Mouse (Mus musculus) heart, adult 11 months (tissue): ENCODE measurements around the gene Ccdc13.

Experiments used
- DNase-seq: peaks from one replicate; pipeline ENCODE4 v3.0.0; 2022

The Ccdc13 gene

DNA sequence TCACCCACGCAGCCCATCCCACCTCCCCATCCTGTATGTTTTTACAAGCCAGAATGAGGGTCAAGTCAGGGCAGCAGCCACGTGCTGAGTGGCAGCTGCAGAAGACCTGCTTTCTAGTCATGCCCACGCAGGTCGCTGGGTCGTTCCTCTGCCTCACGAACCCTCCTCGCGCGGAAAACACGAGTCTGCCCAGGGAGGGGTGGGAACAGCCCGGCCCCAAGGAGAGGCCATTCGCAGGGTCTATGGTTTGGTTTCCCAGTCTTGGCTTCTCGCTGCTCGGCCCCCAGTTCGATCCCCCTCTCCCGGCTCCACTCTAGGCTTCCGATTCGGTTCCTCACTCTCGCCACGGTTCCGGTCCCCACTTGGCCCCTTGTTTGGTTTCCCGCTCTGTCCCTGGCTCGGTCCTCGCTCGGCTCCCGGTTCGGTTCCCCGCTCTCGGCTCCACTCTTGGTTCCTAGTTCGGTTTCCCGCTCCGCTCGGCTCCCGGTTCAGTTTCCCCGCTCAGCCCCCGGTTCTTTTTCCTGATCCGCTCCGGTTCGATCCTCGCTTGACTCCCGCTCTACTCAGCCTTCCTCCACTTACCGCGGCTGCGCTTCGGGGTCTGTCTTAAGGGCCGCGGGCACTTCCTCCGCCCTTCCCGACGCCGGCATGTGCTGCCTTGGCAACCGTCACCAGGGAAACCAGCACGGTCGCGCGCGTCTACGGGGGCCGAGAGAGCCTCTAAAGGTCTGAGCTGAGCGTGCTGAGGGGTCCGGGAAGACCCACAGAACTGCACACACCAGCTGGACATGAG is at the start of gene Ccdc13:
Gene Ccdc13, minus strand, starts transcription at position 633 of the 793 bp plus-strand sequence.
- DNase-seq, result peak; percentile 97

- peak; percentile 96 for DNase-seq
Observed at GRCm38 (mm10) chr9:121882015-121882457, 42.8 kb upstream of the Ccdc13 start.

GRCm38 (mm10) chr9:121881301-121881700 is 42.0 kb upstream of the Ccdc13 start:
- DNase-seq, result peak; percentile 86

DNA sequence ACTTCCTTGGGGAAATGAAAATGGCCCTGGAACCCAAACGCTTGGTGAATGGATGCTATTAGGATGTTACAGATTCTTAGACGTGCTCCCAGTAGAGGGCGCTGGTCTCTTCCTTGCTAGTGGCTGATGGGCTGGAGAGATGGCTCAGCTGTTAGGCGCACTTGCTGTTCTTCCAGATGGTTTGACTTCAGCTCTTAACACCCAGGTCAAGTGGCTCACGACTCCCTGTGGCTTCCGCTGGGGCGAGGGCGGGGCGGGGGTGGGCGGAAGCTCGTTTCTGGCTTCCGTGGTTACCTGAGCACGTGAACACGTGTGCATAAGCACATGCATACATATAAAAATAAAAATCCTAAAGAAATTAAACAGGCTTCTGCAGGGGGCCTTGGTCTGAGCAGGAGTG is 41.6 kb upstream of the Ccdc13 start:
- peak; percentile 98 for DNase-seq

- peak; percentile 89 for DNase-seq
Observed at GRCm38 (mm10) chr9:121877052-121877740, 37.9 kb upstream of the Ccdc13 start.

DNA sequence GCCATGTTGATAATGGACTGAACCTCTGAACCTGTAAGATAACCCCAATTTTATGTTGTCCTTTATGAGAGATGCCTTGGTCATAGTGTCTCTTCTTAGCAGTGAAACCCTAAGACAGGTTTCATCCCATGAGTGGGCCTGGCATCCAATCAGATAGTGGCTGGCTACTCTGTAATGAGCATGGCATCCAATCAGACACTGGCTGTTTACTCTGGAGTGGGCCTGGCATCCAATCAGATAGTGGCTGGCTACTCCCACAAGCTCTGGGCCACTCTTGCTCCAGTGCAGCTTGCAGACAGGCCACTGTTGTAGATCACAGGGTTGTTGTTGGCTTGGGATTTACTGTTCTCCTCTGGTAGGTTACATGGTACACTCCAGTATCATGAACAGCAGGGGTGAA is 34.3 kb upstream of the Ccdc13 start:
- no peak for DNase-seq

DNA sequence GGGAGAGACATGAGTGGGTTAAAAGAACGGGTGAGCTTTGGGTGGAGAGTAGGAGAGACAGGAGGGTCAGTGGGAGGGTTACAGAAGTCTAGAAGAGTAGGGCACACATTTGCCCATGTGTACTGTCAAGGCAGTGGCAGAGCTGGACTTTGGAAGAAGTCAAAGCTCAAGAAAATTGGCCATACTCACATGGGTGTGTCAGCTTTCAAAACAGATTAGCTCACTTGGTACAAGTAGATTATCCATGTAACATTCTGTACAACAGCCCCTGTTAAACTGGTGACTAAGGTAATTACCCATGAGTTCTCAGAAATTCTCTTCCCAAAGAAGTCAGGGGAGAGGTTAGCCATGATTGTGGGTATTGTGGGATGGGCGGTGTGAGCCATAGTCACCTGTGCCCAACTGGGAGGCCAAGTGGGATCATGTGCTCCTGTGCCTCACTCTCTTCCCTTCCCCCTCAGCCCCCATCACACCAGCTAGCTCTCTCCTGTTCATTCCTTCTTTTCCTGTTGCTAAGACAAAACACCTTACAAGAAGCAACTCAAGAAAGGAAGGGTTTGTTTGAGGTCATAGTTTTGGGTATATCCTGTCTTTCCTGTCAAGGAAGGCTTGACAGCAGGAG is 32.9 kb upstream of the Ccdc13 start:
- DNase-seq, result peak; percentile 25

DNA sequence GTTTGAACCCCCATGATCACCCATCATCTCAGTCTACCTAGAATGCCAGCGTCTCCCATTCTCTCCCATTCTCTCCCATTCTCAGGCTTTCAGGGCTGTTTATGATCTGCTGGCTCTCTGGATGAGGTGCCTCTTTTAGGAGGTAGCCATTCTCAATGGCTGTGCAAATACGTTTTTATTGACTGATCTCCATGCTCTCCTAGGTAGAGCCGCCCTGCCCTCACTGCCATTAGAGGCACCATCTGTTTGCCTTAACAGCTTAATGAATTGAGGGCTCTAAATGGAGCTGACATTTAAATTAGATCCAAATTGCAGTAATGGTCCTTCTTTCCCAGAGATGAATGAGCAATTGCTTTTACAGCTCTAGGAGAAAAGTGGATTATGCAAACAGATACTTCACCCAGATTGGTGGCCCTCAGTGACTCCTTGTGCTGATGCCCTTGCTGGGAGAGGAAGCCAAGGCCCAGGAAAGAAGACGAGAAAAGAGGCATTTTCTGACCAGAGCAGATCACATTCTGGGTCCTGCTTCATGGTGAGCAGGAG is 30.8 kb upstream of the Ccdc13 start:
- peak; percentile 48 for DNase-seq

- peak; percentile 63 for DNase-seq
Observed at GRCm38 (mm10) chr9:121869432-121869831, 30.2 kb upstream of the Ccdc13 start.

DNA sequence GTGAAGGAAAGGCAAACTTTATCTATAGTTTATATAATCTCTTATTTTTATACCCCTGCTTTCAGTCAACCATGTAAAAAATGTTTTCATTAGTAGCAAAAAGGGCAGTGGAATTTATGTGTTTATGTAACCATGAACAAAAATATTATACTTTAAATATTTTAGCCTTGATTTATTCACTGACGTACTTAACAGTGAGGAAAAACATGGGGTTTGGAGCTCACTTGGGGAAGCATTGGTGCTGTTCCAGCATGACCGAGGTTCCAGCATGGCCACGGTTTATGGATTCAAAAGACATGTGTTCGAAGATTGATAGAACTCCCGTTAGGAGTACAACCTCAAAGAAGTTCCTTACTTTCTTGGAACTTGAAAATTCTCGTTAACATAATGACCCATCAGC is 29.0 kb upstream of the Ccdc13 start:
- DNase-seq, result no peak

DNA sequence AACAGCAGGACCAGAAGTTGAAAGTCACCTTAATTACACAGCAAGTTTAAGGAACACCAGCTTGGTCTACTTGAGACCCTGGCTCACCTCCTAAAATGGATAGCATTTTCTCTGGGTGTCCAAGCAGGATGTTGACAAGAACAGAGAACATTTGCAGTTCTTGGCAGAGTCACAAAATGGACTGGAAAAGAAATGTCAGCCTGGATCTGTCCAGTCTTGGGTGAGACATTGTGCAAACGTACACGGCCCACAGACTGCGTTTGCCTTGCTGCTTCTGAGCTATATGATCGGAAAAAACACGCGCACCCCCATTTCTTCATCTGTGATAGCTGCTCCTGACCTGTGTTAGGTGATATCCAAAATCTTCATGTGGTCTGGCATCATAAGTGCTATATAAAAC is 28.4 kb upstream of the Ccdc13 start:
- DNase-seq, result peak; percentile 95

DNA sequence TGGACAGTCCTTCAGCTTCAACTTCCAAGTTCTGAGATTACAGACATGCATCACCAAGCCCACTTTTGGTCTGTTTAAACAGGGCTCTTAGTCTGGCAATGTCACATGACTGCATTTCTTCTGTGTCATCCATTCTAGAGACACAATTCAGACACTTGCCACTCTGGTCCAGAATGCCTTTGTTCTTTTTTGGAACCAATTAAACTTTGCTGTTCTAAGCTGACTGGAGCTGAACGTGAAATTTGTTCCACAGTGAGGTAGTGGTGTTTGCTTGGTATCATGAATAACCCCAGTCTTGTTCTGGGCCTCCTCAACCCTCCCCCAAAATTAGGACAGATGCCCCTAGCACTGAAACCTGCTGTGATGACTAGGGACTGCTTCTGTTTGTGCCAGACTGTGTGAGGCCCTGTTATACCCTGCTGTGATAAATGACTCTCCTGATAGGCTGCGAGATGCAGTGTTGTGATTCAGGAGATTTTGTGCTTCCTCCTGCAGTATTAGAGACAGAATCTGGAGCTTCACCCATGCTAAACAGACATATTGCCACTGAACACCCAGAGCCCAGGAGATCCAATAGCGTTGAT is 26.3 kb upstream of the Ccdc13 start:
- peak; percentile 33 for DNase-seq

- peak; percentile 22 for DNase-seq
Observed at GRCm38 (mm10) chr9:121864837-121865236, 25.6 kb upstream of the Ccdc13 start.

DNA sequence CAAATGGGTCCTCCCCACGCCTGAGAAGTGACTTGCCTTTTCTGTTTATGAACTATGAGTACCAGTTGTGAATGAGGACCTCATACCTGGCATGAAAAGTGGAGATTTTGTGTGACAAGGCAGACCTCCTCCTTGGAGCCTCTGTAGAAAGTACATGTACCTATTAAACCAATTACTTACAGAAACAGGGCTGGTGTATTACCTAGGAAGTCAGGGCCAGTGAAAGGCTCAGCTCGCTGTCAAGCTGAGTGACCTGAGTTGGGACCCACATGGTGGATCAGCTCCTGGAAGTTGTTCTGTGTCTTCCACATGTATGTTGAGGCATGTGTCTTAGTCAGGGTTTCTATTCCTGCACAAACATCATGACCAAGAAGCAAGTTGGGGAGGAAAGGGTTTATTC is 21.7 kb upstream of the Ccdc13 start:
- peak; percentile 83 for DNase-seq

DNA sequence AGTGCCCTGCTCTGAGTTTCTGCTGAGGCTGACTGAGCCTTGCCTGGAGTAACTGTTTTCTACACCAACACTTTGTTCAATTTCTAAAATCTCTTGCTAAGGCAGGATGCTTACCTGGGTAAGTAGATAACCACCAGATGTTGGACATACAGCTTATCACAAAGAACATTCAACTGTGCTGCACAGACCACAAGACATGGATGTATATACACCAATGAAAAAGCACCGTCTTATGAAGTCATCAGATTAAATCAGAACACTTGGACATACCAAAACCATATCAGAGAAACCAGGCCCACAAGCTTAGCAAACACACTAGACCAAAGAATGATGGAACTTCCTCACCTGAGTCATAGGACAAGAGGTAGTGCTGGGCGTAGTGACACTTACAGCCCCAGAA is 20.1 kb upstream of the Ccdc13 start:
- DNase-seq, result no peak

- DNase-seq, result no peak
Observed at GRCm38 (mm10) chr9:121858153-121858488, 18.9 kb upstream of the Ccdc13 start, which contains the start of gene Higd1a. Gene Higd1a (minus strand): TSS chr9:121858362.

DNA sequence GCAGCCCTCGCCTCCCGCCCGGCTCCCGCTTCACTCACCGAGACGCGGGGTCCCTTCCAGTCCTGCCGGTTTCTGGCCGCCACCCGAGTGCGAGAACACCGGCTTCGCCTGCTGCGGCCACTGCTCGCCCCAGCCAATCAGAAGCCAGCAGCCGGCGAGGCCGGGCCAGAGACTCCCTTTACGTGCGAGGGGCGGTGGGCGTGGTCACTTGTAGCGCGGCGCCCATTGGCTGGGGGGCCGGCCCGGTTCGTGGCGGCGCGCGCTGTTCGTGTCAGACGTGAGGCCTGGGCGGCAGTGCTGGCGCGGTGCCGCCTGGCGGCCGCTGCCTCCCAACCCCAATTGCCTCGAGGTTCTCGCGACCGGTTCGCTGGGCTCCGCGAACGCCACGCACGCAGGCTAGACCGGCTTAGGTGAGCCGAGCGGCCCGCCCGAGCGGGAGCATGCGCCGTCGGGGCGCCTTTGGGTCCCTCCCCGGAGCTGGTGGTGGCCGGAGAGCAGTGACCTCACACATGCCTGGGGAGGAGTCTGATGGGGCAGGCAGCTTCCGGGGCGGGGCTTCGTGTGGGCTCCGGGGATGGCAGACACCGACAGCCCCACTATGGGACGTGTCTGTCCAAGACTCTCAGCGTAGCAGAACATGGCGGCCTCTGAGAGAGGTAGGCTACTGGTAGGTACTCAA is 18.4 kb upstream of the Ccdc13 start:
- DNase-seq, result peak; percentile 100

DNA sequence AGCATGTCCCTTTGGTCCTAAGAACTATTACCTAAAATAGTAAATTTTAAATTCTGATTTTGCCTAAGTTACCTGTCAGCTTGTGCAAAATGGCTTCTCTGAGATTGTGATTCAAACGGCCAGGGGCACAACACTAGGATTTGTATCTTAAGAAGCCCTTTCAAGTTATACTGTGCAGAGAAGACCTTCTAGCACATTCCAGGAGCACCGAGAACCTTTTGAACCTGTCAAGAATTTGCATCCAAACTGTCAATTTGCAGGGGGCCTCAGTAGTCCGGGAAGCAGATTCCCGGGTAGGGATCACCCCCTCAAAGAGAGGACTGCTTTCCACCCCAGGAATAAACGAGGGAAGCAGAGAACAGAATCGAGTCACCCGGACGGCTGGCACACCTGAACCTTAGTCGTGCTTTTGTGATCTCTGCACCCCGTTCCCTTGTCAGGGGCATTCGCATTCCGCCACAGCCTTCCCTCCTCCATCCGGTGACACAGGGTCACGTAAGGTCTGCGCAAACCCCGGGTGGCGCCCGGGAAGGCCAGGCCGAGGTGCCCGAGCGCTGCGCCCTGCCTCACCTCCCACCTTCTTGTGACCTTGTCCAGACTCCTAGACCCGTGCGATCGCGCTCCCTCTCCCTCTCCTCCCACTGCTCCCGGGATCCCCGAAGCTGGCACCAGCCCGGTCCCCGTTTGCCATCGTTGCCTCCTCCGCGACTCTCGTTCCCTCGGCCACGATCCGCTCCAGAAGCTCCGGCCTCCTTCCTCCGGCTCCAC is 17.6 kb upstream of the Ccdc13 start:
- no peak for DNase-seq

- no peak for DNase-seq
Observed at GRCm38 (mm10) chr9:121854246-121854645, 15.0 kb upstream of the Ccdc13 start.

- DNase-seq, result no peak
Observed at GRCm38 (mm10) chr9:121847842-121848241, 8.6 kb upstream of the Ccdc13 start.

DNA sequence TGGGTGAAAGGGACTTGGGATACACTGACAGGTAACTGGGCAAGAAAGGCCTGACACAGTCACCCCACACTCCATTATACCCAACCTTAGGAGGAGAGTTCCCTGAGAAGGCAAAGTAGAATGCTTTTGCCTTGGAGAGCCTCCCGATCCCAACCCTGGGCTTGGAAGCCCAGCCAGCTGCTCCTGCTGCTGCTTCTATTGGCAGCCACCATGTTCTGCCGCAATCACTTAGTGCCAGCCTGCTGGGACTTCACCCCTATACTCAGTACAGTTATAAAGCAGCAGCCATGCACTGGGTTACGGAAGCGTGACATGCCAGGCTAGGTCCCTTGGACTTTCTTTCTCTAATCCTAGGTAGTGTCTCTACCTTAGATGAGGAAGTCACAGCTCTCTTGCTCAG is 7.9 kb upstream of the Ccdc13 start:
- DNase-seq, result peak; percentile 92
